In the genomic region with DNA sequence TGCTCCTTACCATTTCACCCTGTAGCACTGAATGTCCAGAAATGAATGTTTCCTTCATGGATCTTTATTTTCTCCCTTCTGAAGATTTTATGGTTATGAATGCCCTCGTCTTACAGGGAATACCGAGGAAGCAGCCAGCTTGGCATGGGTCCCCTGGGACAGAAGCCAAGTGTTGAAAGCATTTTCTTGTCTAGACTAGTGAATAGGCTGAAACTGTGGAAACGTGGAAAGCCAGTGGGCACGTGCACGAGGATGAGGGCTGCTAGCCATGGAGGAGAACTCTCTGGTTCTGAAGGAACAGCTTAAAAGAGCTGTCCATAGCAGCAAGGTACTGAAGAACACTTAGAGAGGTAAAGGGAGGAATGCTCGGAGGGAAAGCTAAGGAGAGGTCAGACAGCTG, we compare ENCODE assay signal across 9 mouse cellular contexts.
A peak's percentile ranks its signal among the peaks of the same experiment; 100 is the strongest.
DNase-seq lines count a peak whose midpoint lies in the region; ATAC-seq and TF ChIP-seq lines count a peak whose summit lies in the region.
"Had no signal": no experiment of that assay in that cellular context is flagged by ENCODE, and none has a peak within 500 bp of the region (broad histone marks: within the 10 kb centered on the region; RNA-seq: fewer than 3 reads in every experiment).

No protein-coding gene starts in this region.

- no peak overlapping the region for H3K4me2 ChIP-seq in lung, postnatal 0 days (replicated peaks; ENCODE audit: low read depth, low read length)
- H3K4me2 ChIP-seq: liver, embryonic 13.5 days had no signal

- DNase-seq in cerebellum, postnatal 14 days: peak; percentile 62 to 75
- DNase-seq in cerebellum, adult 11 months: no peak
- peak; percentile 17 to 29 for DNase-seq in lung, adult 18-20 months
- DNase-seq in lung, postnatal 0 days (ENCODE audit: low spot score): no peak
- peak; percentile 54 to 60 for DNase-seq in layer of hippocampus, postnatal 14 days (ENCODE audit: low spot score in 2 of 2)
- DNase-seq in right cerebral cortex, postnatal 14 days: peak; percentile 74
- DNase-seq in kidney, postnatal 25 days: no peak
- DNase-seq: liver, embryonic 13.5 days had no signal

- no peaks in the 10 kb centered on the region for H3K9me3 ChIP-seq in lung, postnatal 0 days (ENCODE audit: low read length)
- H3K9me3 ChIP-seq: liver, embryonic 13.5 days had no signal

- no peak overlapping the region for H3K4me3 ChIP-seq in lung, postnatal 0 days (ENCODE audit: low read depth, low read length)
- H3K4me3 ChIP-seq: liver, embryonic 13.5 days had no signal

- no peak overlapping the region for H3K9ac ChIP-seq in lung, postnatal 0 days (replicated peaks; ENCODE audit: low read depth)
- H3K9ac ChIP-seq: liver, embryonic 13.5 days had no signal

- no peaks in the 10 kb centered on the region for H3K27me3 ChIP-seq in lung, postnatal 0 days (replicated peaks; ENCODE audit: insufficient read depth, low read length)
- H3K27me3 ChIP-seq: liver, embryonic 13.5 days had no signal

- no peak for ATAC-seq in lung, postnatal 0 days
- no peak for ATAC-seq in granulocyte monocyte progenitor cell, adult 5-6 weeks (replicated peaks; ENCODE audit: poor library complexity, severe bottlenecking)

- WGBS in lung, postnatal 0 days: 49% methylated on average over 6 of the region's 6 CpGs

- no peak for TF ChIP-seq EP300 in lung, postnatal 0 days (IDR thresholded peaks at IDR 0.05)

- H3K27ac ChIP-seq in lung, postnatal 0 days (ENCODE audit: low read length): no peak overlapping the region
- H3K27ac ChIP-seq: liver, embryonic 13.5 days had no signal

- no peaks in the 10 kb centered on the region for H3K36me3 ChIP-seq in lung, postnatal 0 days (ENCODE audit: insufficient read depth, low read length)
- H3K36me3 ChIP-seq: liver, embryonic 13.5 days had no signal

- TF ChIP-seq CTCF in lung, postnatal 0 days (IDR thresholded peaks at IDR 0.05): no peak

- H3K4me1 ChIP-seq in lung, postnatal 0 days (ENCODE audit: insufficient read depth, low read depth, low read length): no peaks in the 10 kb centered on the region
- H3K4me1 ChIP-seq: liver, embryonic 13.5 days had no signal

Comparison
In these comparisons a context has a peak if more than half of its experiments do, and no peak if none do; other contexts are left out.
1. DNase-seq: peak in cerebellum, postnatal 14 days (2 of 2), lung, adult 18-20 months (2 of 2), layer of hippocampus, postnatal 14 days (2 of 2) and right cerebral cortex, postnatal 14 days (single experiment); none in cerebellum, adult 11 months (single experiment), lung, postnatal 0 days (single experiment) and kidney, postnatal 25 days (0 of 2).